Mouse (Mus musculus) erythroid progenitor cell, adult 5-6 weeks (primary cell): Measurements from ENCODE around the gene Chil1. TPM values are rescaled to one million over a fixed set of nuclear protein-coding genes. Genes with fewer than 3 reads are reported as not detected.

ENCODE experiments used
- ATAC-seq: replicated peaks from 2 replicates; pipeline ENCODE4 v1.8.0; 2016; ENCODE audit warnings: moderate number of reproducible peaks, mild to moderate bottlenecking, moderate TSS enrichment, inconsistent platforms; ENCODE audit not compliant: poor library complexity, low FRiP score, severe bottlenecking
- total RNA-seq, 2 experiments: library from RNA; stranded (forward) in 1 of 2; stranded (reverse) in 1 of 2; fragments of 150-400 nt in 1 of 2; fragments of 186-747, 209-891 nt in 1 of 2; gene quantifications; 2 replicates each; pipeline versions ENCODE4 v1.2.3 to v1.2.4; 2015 to 2017; ENCODE audit warnings: low replicate concordance in 2 of 2

Chil1 gene
- total RNA-seq, 2 experiments from 2014 or later: 13.9 to 19.3 TPM

DNA sequence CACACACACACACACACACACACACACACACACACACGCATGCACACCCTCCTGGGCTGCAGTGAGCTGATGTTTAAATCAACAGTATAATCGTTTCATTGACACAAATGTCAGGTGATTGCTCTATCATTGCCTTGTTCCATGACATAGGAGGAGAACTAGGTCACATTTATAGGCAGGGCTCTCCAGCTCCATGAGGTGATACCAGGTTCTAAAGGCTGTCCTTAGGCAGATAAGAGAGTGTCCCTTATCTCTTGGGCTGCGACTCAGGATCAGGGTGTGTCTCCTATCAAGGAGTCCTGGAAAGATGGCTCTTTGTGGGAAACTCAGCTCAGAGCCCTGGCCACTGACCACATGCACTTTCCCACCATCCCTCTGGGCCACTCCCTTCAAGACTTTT, 13.4 kb upstream of the Chil1 start:
- ATAC-seq: no peak

DNA sequence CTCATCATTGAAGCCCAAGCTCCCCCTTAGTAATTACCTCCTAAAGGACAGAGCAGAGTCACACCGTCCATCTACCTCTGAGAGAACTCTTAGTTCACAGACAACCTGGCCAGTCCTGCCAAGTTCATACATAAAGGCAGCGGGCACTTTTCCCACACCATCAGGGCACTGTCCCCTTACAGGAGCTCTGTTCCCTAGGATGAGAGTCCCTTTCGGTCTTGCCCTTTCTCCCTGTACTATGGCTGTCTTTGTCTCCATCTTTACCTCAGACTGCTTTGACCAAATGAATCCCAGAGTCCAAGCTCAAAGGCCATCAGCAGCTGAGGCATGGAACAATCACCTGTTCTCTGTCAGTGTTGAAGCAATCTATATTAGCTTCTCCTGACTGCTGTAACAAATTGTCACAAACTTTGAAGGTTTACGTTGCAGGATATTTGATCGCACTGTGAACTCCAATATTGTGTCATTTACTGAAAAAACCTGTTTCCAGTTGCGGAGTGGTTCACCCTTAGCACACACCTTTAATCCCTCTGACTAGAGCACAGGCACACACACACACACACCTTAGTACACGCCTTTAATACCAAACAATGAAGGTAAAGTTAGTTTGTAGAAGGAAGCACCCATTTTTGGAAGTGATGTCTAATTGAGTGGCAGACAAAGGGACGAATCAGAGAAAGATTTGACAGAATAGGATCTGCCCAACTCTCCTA, 12.8 kb upstream of the Chil1 start:
- ATAC-seq: no peak

DNA sequence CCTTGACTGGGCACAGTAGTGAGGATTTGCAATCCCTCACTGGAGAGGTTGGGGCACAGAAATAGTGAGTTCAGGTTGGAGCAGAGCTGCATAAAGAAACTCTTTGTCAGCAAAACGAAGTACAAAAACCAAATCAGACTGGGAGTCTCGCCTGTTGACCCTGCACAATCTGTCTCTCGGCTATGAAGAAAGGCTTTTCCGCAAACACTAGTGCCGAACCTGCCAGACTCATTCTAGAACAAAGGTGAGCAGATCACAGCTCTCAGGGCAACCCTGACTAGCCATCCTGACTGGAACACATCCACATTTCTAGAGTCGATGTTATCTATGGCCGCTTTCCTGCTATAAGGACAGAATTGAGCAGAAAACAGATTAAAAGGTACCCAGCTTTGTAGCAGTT, 8.9 kb upstream of the Chil1 start:
- no peak for ATAC-seq

DNA sequence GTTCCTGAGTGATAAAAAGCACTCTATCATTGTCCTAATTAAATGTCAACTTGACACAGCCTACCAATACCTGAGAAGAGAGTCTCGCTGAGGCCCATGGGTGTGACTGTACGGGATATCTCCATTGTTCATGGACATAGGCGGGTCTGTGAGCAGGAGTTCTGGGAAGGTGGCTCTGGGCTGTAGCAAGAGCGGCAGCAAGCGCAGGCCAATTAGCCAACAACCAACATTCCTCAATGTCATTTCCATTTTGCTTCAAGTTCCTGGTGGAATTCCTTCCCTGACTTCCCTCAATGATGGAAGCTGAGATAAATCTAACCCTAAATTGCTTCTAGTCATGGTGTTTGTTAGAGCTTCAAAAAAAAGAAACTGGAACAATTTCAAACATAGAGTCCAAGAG, 4.0 kb upstream of the Chil1 start:
- no peak for ATAC-seq

DNA sequence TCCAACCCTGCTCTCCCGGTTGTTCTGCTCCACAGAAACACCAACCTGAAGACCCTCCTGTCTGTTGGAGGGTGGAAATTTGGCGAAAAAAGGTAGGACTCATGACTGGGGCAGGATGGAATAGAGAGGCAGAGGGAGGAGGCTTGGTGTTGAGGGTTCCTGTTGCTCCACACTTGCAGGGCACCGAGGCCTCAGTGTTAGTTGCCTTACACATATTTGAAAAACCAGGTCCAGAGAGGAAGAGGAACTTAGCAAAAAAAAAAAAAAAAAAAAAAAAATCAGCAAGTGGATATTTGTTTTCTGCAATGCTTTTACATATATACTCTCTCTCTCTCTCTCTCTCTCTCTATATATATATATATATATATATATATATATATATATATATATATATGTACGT, 2.1 kb downstream of the Chil1 start:
- no peak for ATAC-seq

DNA sequence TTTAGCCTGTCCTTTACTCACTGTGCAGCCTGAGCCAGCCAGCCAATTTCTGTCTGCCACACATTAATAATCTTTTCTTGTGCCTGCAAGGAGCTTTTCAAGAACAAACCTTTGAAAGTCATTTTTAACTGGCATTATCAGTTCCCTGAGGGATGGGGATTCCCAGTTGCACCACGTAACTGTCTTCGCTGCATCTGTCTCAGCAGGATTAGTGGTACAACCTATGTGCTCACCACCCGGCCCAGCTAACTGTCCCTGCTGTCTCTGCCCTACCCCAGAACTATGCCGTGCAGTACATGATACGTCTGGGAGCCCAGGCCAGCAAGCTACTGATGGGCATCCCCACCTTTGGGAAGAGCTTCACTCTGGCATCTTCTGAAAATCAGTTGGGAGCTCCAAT, 6.2 kb downstream of the Chil1 start:
- no peak for ATAC-seq

DNA sequence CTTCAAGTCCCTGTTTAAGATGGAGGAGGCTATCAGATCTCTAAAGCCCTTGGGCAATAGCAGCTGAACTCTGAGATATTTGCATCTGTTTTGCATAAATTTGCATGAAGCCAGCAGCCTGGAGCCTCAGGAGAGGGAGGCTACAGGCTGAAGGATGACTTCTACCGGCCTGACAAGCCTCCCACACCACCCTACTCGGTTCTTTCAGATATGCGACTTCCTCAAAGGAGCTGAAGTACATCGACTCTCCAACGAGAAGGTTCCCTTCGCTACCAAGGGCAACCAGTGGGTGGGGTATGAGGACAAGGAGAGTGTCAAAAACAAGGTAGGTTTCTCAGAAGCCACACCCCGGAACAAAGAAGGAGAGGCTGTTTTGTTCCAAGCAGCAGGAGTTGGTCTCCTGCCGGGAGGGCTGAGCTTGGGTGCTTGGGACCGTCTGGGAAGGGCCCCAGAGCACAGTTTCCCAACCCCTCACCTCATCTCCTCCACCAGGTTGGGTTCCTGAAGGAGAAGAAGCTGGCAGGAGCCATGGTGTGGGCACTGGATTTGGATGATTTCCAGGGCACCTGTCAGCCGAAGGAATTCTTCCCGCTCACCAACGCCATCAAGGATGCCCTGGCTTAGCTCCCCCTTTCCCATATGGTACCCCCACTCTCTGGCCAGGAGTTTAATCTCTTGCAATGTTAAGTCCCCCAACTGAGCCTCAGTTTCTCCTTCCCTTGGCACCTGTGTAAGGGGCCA, 7.2 kb downstream of the Chil1 start:
- ATAC-seq: no peak

DNA sequence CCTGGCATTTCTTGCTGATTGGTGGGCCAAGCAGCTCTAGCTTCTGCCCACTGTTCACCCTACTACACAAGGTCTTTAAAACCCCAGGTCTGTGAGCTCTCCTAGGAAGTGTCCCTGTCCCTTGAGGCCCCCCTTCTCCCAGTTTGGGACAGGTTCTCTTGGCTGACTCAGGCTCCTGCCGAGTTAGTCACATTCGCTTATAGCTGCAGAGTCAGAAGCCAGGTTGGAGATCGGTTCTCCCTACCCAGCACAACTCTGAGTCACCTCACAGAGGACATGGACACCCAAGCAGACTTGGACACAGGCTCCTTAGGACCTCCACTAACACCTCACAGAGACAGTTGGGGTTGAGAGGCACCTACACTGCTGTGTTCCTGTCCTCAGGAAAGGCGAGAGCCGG, 9.2 kb downstream of the Chil1 start:
- ATAC-seq: no peak

DNA sequence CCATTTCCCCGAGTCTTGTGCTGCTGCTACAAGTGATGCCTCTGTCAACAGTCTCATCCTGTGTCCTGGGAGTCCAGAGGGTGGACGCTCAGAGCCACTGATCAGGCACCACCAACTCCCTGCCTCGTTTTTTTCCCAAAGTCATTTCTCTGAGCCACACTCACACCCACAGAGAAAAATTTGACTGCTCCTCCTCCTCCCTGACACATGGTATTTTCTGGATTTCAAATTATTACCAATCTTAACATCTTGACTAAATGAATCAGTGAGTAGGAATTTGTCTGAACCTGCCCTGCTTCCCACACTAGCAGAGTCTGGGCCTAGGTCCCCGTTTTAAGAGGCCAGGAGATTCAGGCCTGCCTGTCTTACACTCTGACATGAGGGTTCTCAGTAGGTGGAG, 10.0 kb downstream of the Chil1 start:
- ATAC-seq: no peak

DNA sequence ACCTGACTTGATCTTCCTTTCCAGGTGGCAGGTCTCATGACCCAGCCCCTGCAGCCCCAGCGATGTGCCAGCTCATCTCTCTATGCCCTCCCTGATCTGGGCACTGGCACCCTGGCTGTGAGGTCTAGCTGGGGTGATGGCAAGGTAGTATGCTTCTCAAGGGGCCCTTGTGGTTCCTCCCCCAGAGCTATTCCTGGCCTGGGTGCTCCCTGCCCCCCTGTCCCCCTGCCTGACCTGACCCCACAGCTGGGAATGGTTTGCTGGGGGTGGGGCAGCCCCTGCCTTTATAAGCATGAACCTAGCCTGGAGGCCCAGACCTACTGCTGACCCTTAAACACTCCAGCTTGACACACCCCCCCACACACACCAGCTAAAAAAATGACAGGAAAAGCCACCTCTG, 11.2 kb downstream of the Chil1 start, which contains the start of gene Mybph:
TSS of gene Mybph (plus strand) at position 323 of the 400 bp plus-strand sequence.
- ATAC-seq: no peak

DNA sequence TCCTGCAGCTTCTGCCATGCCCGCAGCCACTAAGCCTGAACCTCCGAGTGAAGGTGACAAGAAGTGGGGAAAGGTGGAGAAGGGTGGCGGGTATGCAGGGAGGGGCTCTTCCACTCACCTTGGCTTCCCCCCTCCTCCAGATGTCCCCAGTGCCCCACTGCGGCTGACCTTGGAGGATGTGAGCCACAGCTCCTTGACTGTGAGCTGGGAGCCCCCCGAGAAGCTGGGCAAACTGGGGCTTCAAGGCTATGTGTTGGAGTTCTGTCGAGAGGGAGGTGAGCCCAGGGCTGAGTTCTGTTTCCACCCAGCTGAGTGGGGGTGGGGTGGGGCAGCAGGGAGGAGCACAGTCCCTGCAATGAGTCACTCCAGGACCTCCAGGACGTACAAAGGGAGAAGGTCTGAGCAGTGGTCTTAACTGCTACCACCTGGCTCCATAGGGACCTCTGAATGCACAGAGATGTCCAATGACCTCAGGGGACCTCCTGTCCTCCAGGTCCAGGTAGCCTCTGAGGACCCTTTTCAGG, 11.8 kb downstream of the Chil1 start:
- no peak for ATAC-seq

DNA sequence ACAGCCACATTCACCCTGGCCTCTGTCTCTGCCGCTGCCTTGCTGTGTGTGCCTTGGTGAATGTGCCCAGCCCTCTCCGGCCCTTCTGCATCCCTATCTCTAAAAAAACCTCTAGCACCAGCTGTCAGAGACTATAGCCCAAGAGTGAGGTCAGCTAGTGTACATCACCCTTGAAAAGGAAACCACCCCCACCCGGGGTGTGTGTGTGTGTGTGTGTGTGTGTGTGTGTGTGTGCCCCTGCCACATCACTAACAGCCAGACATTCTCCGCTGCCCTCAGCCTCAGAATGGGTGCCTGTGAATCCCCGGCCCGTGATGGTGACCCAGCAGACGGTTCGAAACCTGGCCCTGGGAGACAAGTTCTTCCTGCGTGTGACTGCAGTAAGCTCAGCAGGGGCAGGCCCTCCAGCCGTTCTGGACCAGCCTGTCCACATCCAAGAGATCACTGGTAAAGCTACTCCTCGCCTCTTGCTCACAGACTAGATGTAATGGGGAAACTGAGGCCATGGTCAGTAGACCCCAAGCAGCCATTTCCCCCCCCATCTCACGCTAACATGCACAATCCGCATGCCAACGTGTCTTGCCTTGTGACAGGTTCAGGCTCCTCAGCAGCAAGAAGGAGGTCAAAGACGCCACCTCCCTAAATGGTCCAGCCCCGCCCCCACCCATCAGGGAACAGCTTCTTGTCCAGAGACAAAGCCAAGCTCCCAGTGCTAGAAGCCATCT, 12.5 kb downstream of the Chil1 start:
- ATAC-seq: no peak

DNA sequence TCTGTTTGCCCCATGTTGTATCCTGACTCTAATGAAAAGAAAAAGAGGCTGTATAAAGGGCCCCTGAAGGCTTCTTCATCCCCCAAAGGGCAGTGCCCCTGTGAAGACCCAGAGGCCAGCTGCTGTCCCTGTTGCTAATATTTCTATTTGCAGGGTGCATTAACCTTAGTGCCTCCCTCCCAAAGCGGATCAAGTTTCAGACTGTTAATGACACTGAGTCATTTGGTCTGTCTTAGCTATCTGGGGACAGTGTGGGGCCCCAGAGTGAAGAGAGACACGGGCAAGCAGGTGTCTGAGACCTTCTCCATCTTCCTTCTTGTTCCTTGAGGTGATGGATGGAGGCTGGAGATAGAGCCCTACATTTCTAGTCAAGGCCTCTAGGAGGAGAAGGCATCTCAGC, 13.1 kb downstream of the Chil1 start:
- no peak for ATAC-seq

DNA sequence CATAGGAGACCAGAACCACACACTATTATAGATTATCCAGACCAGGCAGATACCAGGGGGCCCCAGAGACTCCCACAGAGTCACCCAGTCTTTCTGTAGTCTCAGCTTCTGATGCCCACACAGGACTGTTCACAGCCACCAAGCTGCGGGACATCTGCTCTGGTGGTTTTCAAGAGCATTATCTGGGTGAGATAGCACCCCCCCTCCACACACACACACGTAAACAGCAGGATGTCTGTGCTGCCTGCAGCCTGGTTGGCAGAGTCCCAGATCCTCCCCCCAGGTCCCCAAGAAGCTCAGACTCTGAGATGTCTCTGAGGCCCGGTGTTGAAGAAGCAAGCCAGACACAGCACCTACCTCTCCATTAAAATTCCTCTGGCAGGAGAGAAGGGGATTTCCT, 13.6 kb downstream of the Chil1 start:
- no peak for ATAC-seq

DNA sequence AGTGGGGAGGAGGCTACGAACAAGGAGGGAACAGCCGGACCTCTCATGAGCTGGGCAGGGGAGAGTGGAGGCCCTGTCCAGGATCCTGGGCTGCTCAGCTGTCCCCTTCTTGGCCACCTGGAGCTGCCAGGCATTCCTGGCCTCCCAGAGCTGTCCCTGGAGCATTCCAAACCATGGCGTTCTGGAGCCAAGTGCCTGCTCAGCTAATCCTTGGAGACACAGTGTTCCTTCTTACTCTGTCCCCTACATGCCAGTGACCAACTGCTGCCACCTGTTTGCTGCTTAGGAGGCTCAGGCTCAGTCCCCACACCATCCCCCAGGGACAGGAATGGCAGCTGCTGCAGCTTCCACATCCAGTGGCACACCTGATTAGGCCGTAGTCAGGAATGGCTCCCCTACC, 14.0 kb downstream of the Chil1 start:
- no peak for ATAC-seq

DNA sequence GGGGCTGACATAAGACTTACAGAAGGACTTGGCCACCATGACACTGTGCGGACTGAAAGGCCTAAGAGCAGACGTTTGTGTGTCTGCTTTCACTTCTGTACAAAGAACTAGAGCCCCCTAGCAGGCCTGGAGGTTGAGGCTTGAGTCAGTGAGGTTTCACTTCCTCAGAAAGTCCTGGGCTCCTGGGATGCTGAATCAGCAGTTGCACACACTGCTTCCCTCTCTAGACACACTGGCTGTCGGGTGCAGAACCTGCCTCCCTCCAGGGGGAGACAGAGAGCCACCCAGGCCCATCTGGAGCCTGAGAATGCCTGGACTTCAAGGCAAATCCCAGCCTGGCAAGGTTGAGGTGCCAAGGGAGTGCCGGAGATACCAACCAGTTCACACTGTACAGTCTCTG, 14.4 kb downstream of the Chil1 start:
- no peak for ATAC-seq

DNA sequence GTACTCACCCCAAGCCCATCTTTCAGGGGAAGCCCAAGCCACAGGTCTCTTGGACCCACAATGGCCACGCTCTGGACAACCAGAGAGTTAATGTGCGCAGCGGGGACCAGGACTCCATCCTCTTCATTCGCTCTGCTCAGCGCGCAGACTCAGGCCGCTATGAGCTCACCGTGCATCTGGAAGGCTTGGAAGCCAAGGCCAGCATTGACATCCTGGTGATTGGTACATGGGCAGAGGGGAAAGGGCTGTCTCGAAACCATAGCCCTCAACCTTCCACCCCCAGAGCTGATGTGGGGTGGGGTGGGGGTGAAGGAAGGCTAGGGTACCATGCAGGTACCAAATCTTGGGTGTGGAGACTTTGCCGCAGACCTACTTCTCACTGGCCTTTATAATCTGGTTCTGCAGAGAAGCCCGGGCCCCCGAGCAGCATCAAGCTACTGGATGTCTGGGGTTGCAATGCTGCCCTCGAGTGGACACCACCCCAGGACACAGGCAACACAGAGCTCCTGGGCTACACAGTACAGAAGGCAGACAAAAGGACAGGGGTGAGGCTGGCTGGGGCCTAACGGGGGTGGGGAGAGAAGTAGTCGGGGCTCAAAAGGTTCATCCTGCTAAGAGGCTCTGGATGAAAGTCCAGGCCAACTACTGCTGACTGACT, 15.5 kb downstream of the Chil1 start:
- no peak for ATAC-seq

DNA sequence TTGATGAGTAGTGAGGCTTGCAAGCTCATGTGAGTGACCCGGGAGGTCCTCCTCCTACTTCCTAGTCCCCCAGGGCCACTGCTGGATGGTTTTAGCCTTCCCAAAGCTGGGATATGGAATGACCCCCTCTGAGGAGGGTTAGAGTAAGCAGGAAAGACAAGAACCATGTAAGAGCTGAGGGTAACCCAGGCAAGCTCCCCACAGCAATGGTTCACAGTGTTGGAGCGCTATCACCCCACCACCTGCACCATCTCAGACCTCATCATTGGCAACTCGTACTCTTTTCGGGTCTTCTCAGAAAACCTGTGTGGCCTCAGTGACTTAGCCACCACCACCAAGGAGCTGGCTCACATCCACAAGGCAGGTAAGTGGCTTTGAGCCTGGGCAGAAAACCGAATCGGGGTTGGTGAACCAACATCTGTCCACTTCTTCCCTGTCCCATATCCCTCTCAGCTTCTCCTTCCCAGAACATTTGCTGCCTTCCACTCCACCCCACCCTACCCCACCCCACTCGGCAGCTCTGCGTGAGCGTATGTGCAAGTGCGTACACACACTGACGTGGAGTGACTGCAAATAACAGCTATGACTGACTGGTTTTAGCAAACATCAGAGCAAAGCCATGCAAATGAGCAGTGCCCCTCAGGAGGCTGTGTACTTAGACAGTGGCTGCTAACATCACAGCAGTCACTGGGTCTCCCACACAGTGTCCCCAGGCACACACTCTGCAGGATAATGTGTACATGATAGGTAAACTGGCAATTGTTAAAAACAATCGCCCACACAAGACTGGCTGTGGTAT, 16.4 kb downstream of the Chil1 start:
- no peak for ATAC-seq

DNA sequence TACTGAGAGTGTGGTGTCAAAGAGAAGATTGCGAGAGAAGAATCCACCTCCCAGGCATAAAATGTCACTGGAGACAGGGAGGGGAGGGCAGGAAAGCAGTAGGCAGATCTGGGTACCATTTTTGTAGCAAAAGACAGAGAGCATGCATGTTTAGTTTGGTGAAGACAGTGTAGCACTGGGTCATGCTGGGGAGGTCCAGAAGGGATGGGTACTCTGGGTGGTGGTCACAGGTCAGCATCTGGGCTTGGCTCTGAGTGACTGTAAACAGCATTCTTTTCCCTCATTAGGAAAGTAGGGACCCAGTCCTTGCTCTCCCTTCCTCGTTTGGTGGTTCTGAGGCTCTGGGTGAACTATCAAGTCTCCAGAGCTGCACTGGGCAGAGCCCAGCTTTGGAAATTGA, 18.5 kb downstream of the Chil1 start:
- ATAC-seq: no peak
